12 mouse cellular contexts compared by ENCODE assay signal in the genomic region with DNA sequence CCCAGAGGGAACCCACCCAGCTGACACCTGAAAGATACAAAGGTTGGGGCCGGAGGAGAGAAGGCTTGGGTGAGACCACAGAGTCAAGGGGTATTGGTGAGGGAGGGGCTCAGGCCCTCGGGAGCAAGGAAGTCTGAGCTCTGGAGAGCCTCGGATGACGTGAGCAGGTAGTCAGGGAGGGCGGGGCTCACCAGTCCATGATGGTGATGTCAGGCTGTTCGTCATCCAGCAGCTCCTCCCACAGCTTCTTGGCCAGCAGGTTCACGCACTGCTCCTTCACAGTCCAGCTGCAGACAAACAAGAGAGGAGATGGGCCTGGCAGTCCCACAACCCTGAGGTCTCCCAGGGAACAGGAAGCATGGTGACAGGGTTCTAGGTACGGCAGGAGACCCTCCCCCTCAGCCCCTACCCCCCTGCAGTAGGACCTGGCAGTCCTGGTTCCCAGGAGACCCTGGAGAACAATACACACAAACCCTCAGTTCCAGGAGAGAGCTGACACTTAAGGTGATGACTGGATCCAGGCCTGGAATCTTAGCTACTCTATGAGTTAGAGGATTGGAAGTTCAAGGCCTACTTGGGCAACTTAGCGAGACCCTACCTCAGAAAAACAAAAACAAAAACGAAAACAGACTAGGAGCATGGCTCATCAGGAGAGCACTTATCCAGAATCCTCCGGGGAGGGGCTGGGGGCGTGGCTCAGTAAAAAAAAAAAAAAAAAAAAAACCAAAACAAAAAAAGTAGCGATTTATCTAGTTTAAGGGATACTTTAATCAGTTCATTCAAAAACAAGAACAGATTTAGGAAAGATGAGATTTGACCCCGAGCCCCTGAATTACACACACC. TPM values are rescaled to one million over a fixed set of nuclear protein-coding genes. Genes with fewer than 3 reads are reported as not detected.
DNase-seq lines count a peak whose midpoint lies in the region; ATAC-seq and TF ChIP-seq lines count a peak whose summit lies in the region.
"Had no signal": no experiment of that assay in that cellular context is flagged by ENCODE, and none has a peak within 500 bp of the region (broad histone marks: within the 10 kb centered on the region; RNA-seq: fewer than 3 reads in every experiment).

No protein-coding gene starts in this region.

- H3K27me3 ChIP-seq in lung, postnatal 0 days (replicated peaks; ENCODE audit: insufficient read depth, low read length), result peaks cover 24% of the 10 kb centered on the region
- H3K27me3 ChIP-seq in embryonic facial prominence, embryonic 11.5 days (ENCODE audit: control insufficient read depth, insufficient read depth, low read length), result peaks cover 31% of the 10 kb centered on the region
- H3K27me3 ChIP-seq in kidney, postnatal 0 days (ENCODE audit: insufficient read depth, low read length), result peaks cover 17% of the 10 kb centered on the region
- H3K27me3 ChIP-seq in stomach, embryonic 16.5 days (ENCODE audit: control insufficient read depth, insufficient read depth, low read length), result peaks cover 27% of the 10 kb centered on the region
- peaks cover 14% of the 10 kb centered on the region for H3K27me3 ChIP-seq in heart, adult 2 months (ENCODE audit: control insufficient read depth, insufficient read depth, low read length)

- no peaks in the 10 kb centered on the region for H3K9me3 ChIP-seq in lung, postnatal 0 days (ENCODE audit: low read length)
- no peaks in the 10 kb centered on the region for H3K9me3 ChIP-seq in embryonic facial prominence, embryonic 11.5 days (replicated peaks; ENCODE audit: control insufficient read depth, low read length)
- H3K9me3 ChIP-seq in kidney, postnatal 0 days (replicated peaks; ENCODE audit: low read length), result no peaks in the 10 kb centered on the region
- H3K9me3 ChIP-seq in stomach, embryonic 16.5 days (replicated peaks; ENCODE audit: control insufficient read depth, low read length), result no peaks in the 10 kb centered on the region
- H3K9me3 ChIP-seq: embryonic facial prominence, embryonic 13.5 days; neural tube, embryonic 12.5 days had no signal

- TF ChIP-seq CTCF in lung, postnatal 0 days (IDR thresholded peaks at IDR 0.05), result no peak
- TF ChIP-seq CTCF in lung, adult 2 months (IDR thresholded peaks at IDR 0.05; ENCODE audit: insufficient read depth, low read length), result no peak
- TF ChIP-seq CTCF in kidney, postnatal 0 days (IDR thresholded peaks at IDR 0.05; ENCODE audit: low read depth), result no peak
- TF ChIP-seq CTCF in heart, adult 2 months (IDR thresholded peaks at IDR 0.05), result no peak

- H3K36me3 ChIP-seq in lung, postnatal 0 days (ENCODE audit: insufficient read depth, low read length), result no peaks in the 10 kb centered on the region
- no peaks in the 10 kb centered on the region for H3K36me3 ChIP-seq in embryonic facial prominence, embryonic 11.5 days (replicated peaks; ENCODE audit: control insufficient read depth, insufficient read depth, low read depth, low read length)
- H3K36me3 ChIP-seq in kidney, postnatal 0 days (ENCODE audit: insufficient read depth, low read length), result no peaks in the 10 kb centered on the region
- no peaks in the 10 kb centered on the region for H3K36me3 ChIP-seq in stomach, embryonic 16.5 days (ENCODE audit: control insufficient read depth, insufficient read depth, low read length)
- no peaks in the 10 kb centered on the region for H3K36me3 ChIP-seq in heart, adult 2 months (ENCODE audit: control insufficient read depth, insufficient read depth, low read length)
- H3K36me3 ChIP-seq: embryonic facial prominence, embryonic 13.5 days; neural tube, embryonic 12.5 days had no signal

- H3K27ac ChIP-seq in lung, postnatal 0 days (ENCODE audit: low read length), result no peak overlapping the region
- no peak overlapping the region for H3K27ac ChIP-seq in embryonic facial prominence, embryonic 11.5 days (replicated peaks; ENCODE audit: low read depth, low read length)
- H3K27ac ChIP-seq in kidney, postnatal 0 days, result no peak overlapping the region
- no peak overlapping the region for H3K27ac ChIP-seq in stomach, embryonic 16.5 days (ENCODE audit: low read length)
- H3K27ac ChIP-seq in heart, adult 2 months, result no peak overlapping the region
- H3K27ac ChIP-seq: embryonic facial prominence, embryonic 13.5 days; neural tube, embryonic 12.5 days had no signal

- peak; percentile 58 for ATAC-seq in lung, postnatal 0 days
- ATAC-seq in embryonic facial prominence, embryonic 11.5 days (replicated peaks; ENCODE audit: insufficient number of reproducible peaks, low FRiP score, low TSS enrichment, low read depth), result no peak
- peak; percentile 56; the same call in 1 of the 2 replicates for ATAC-seq in kidney, postnatal 0 days (replicated peaks; ENCODE audit: low FRiP score, low read depth)
- peak; percentile 53; the same call in 1 of the 2 replicates for ATAC-seq in stomach, embryonic 16.5 days (ENCODE audit: insufficient read depth, low FRiP score)
- ATAC-seq: activated CD4-positive, CD25-positive, alpha-beta regulatory T cell, adult 4 months had no signal

- peak; percentile 77 for DNase-seq in lung, postnatal 0 days (ENCODE audit: low spot score)
- no peak for DNase-seq in lung, adult 2 months
- DNase-seq in embryonic facial prominence, embryonic 11.5 days (ENCODE audit: low spot score), result peak; percentile 49
- peak; percentile 39 for DNase-seq in kidney, postnatal 0 days (ENCODE audit: low spot score)
- DNase-seq in cerebellum, adult 11 months, result no peak
- no peak for DNase-seq in heart, adult 2 months
- DNase-seq: thymus, adult 2 months had no signal

- WGBS in lung, postnatal 0 days, result 26% methylated on average over 14 of the region's 14 CpGs
- 31% methylated on average over 14 of the region's 14 CpGs for WGBS in lung, adult 2 months
- 19% methylated on average over 14 of the region's 14 CpGs for WGBS in embryonic facial prominence, embryonic 11.5 days
- 35% methylated on average over 14 of the region's 14 CpGs for WGBS in kidney, postnatal 0 days
- WGBS in stomach, embryonic 16.5 days, result 31% methylated on average over 14 of the region's 14 CpGs
- 34% methylated on average over 14 of the region's 14 CpGs for WGBS in heart, adult 2 months

- intact Hi-C loops in heart, adult 2 months (cut with DNase I), result no loop called here

- TF ChIP-seq POLR2A in lung, adult 2 months (IDR thresholded peaks at IDR 0.05; ENCODE audit: borderline replicate concordance, extremely low read depth, low read depth, low read length), result no peak
- TF ChIP-seq POLR2A in heart, adult 2 months (IDR thresholded peaks at IDR 0.05; ENCODE audit: insufficient read depth, low read depth, low read length), result no peak

- no peak overlapping the region for H3K4me3 ChIP-seq in lung, postnatal 0 days (ENCODE audit: low read depth, low read length)
- no peak overlapping the region for H3K4me3 ChIP-seq in lung, adult 2 months (replicated peaks; ENCODE audit: extremely low read depth, low read depth, low read length)
- H3K4me3 ChIP-seq in embryonic facial prominence, embryonic 11.5 days (ENCODE audit: low read depth, low read length), result no peak overlapping the region
- H3K4me3 ChIP-seq in kidney, postnatal 0 days (replicated peaks; ENCODE audit: low read depth, low read length), result no peak overlapping the region
- H3K4me3 ChIP-seq in stomach, embryonic 16.5 days (replicated peaks; ENCODE audit: low read length), result peak overlapping the region; percentile 26; the same call in 1 of the 2 replicates
- H3K4me3 ChIP-seq in heart, adult 2 months, result no peak overlapping the region
- H3K4me3 ChIP-seq: neural tube, embryonic 12.5 days had no signal

- no peaks in the 10 kb centered on the region for H3K79me2 ChIP-seq in heart, adult 2 months (replicated peaks; ENCODE audit: control insufficient read depth, insufficient read depth, low read length)

- H3K9ac ChIP-seq in lung, postnatal 0 days (replicated peaks; ENCODE audit: low read depth), result no peak overlapping the region
- no peak overlapping the region for H3K9ac ChIP-seq in embryonic facial prominence, embryonic 11.5 days (replicated peaks; ENCODE audit: low read length)
- no peak overlapping the region for H3K9ac ChIP-seq in kidney, postnatal 0 days (ENCODE audit: low read depth, low read length)
- no peak overlapping the region for H3K9ac ChIP-seq in stomach, embryonic 16.5 days (ENCODE audit: low read length)
- H3K9ac ChIP-seq in heart, adult 2 months (ENCODE audit: low read depth, low read length), result no peak overlapping the region
- H3K9ac ChIP-seq: embryonic facial prominence, embryonic 13.5 days; neural tube, embryonic 12.5 days had no signal

- H3K4me1 ChIP-seq in lung, postnatal 0 days (ENCODE audit: insufficient read depth, low read depth, low read length), result no peaks in the 10 kb centered on the region
- no peaks in the 10 kb centered on the region for H3K4me1 ChIP-seq in lung, adult 2 months (ENCODE audit: control insufficient read depth, insufficient read depth, low read length)
- peaks cover 2% of the 10 kb centered on the region for H3K4me1 ChIP-seq in embryonic facial prominence, embryonic 11.5 days (ENCODE audit: control insufficient read depth, insufficient read depth, low read length)
- H3K4me1 ChIP-seq in kidney, postnatal 0 days (replicated peaks; ENCODE audit: insufficient read depth, low read length), result peaks cover 6% of the 10 kb centered on the region; the same call in 1 of the 2 replicates
- H3K4me1 ChIP-seq in stomach, embryonic 16.5 days (ENCODE audit: control insufficient read depth, insufficient read depth, low read length), result peaks cover 8% of the 10 kb centered on the region; the same call in 1 of the 2 replicates
- H3K4me1 ChIP-seq in heart, adult 2 months (ENCODE audit: control insufficient read depth, insufficient read depth, low read length), result no peaks in the 10 kb centered on the region

- no peak for TF ChIP-seq EP300 in lung, postnatal 0 days (IDR thresholded peaks at IDR 0.05)
- no peak for TF ChIP-seq EP300 in heart, adult 2 months (IDR thresholded peaks at IDR 0.05; ENCODE audit: insufficient read depth, low read depth, low read length)

- no peak overlapping the region for H3K4me2 ChIP-seq in lung, postnatal 0 days (replicated peaks; ENCODE audit: low read depth, low read length)
- H3K4me2 ChIP-seq in embryonic facial prominence, embryonic 11.5 days (ENCODE audit: low read depth, low read length), result no peak overlapping the region
- H3K4me2 ChIP-seq in kidney, postnatal 0 days (ENCODE audit: low read length), result no peak overlapping the region
- H3K4me2 ChIP-seq in stomach, embryonic 16.5 days (ENCODE audit: low read depth, low read length), result peak overlapping the region; percentile 46; the same call in 1 of the 2 replicates

RNA-seq across cellular contexts. Expression of gene Nccrp1, which starts 1.8 kb away (rescaled TPM):
- polyA plus RNA-seq in lung, postnatal 0 days (2015; fragmentation: Nextera tagmentation; extraction: Ambion mirVana), result not detected in 2 replicates
- polyA plus RNA-seq in lung, adult 2 months (2012; rRNA removed), result 0.53 and 27.0 TPM in 2 replicates
- not detected in 2 replicates for polyA plus RNA-seq in embryonic facial prominence, embryonic 11.5 days (2014; fragmentation: Nextera tagmentation; extraction: Ambion mirVana)
- polyA plus RNA-seq in kidney, postnatal 0 days (2015; fragmentation: Nextera tagmentation; extraction: Ambion mirVana), result 5.5 and 7.3 TPM in 2 replicates
- 19.7 and 34.8 TPM in 2 replicates for polyA plus RNA-seq in stomach, embryonic 16.5 days (2015; fragmentation: Nextera tagmentation; extraction: Ambion mirVana)
- total RNA-seq in heart, adult 2 months (2021), result not detected
- not detected in 2 replicates for polyA plus RNA-seq in heart, adult 2 months (2012; rRNA removed)
- polyA plus RNA-seq: activated CD4-positive, CD25-positive, alpha-beta regulatory T cell, adult 4 months; neural tube, embryonic 12.5 days had no signal

RNA-seq across cellular contexts. Expression of gene Sycn, which starts 4.6 kb away (rescaled TPM):
- not detected in 2 replicates for polyA plus RNA-seq in lung, postnatal 0 days (2015; fragmentation: Nextera tagmentation; extraction: Ambion mirVana)
- 27.0 TPM in 1 of 2 replicates, not detected in the other for polyA plus RNA-seq in lung, adult 2 months (2012; rRNA removed)
- polyA plus RNA-seq in embryonic facial prominence, embryonic 11.5 days (2014; fragmentation: Nextera tagmentation; extraction: Ambion mirVana), result not detected in 2 replicates
- polyA plus RNA-seq in kidney, postnatal 0 days (2015; fragmentation: Nextera tagmentation; extraction: Ambion mirVana), result 0.27 and 0.45 TPM in 2 replicates
- polyA plus RNA-seq in stomach, embryonic 16.5 days (2015; fragmentation: Nextera tagmentation; extraction: Ambion mirVana), result 124 and 215 TPM in 2 replicates
- not detected for total RNA-seq in heart, adult 2 months (2021)
- not detected in 2 replicates for polyA plus RNA-seq in heart, adult 2 months (2012; rRNA removed)
- polyA plus RNA-seq: activated CD4-positive, CD25-positive, alpha-beta regulatory T cell, adult 4 months; embryonic facial prominence, embryonic 13.5 days; neural tube, embryonic 12.5 days had no signal

RNA-seq across cellular contexts. Expression of gene Ifnl3, which starts 22.6 kb away (rescaled TPM):
- not detected in 2 replicates for polyA plus RNA-seq in lung, postnatal 0 days (2015; fragmentation: Nextera tagmentation; extraction: Ambion mirVana)
- polyA plus RNA-seq in lung, adult 2 months (2012; rRNA removed), result not detected in 2 replicates
- not detected in 2 replicates for polyA plus RNA-seq in embryonic facial prominence, embryonic 11.5 days (2014; fragmentation: Nextera tagmentation; extraction: Ambion mirVana)
- polyA plus RNA-seq in kidney, postnatal 0 days (2015; fragmentation: Nextera tagmentation; extraction: Ambion mirVana), result not detected in 2 replicates
- not detected in 2 replicates for polyA plus RNA-seq in stomach, embryonic 16.5 days (2015; fragmentation: Nextera tagmentation; extraction: Ambion mirVana)
- total RNA-seq in heart, adult 2 months (2021), result not detected
- polyA plus RNA-seq in heart, adult 2 months (2012; rRNA removed), result not detected in 2 replicates
- polyA plus RNA-seq: activated CD4-positive, CD25-positive, alpha-beta regulatory T cell, adult 4 months; embryonic facial prominence, embryonic 13.5 days; large intestine, adult 2 months; neural tube, embryonic 12.5 days had no signal

RNA-seq across cellular contexts. Expression of gene Ifnl2, which starts 35.0 kb away (rescaled TPM):
- not detected in 2 replicates for polyA plus RNA-seq in lung, postnatal 0 days (2015; fragmentation: Nextera tagmentation; extraction: Ambion mirVana)
- polyA plus RNA-seq in lung, adult 2 months (2012; rRNA removed), result not detected in 2 replicates
- polyA plus RNA-seq in embryonic facial prominence, embryonic 11.5 days (2014; fragmentation: Nextera tagmentation; extraction: Ambion mirVana), result not detected in 2 replicates
- not detected in 2 replicates for polyA plus RNA-seq in kidney, postnatal 0 days (2015; fragmentation: Nextera tagmentation; extraction: Ambion mirVana)
- not detected in 2 replicates for polyA plus RNA-seq in stomach, embryonic 16.5 days (2015; fragmentation: Nextera tagmentation; extraction: Ambion mirVana)
- total RNA-seq in heart, adult 2 months (2021), result not detected
- polyA plus RNA-seq in heart, adult 2 months (2012; rRNA removed), result not detected in 2 replicates
- polyA plus RNA-seq: activated CD4-positive, CD25-positive, alpha-beta regulatory T cell, adult 4 months; embryonic facial prominence, embryonic 13.5 days; large intestine, adult 2 months; neural tube, embryonic 12.5 days had no signal

RNA-seq across cellular contexts. Expression of gene Samd4b, which starts 52.7 kb away (rescaled TPM):
- 12.9 and 13.4 TPM in 2 replicates for polyA plus RNA-seq in lung, postnatal 0 days (2015; fragmentation: Nextera tagmentation; extraction: Ambion mirVana)
- 93.9 and 112 TPM in 2 replicates for polyA plus RNA-seq in lung, adult 2 months (2012; rRNA removed)
- 29.4 and 30.9 TPM in 2 replicates for polyA plus RNA-seq in embryonic facial prominence, embryonic 11.5 days (2014; fragmentation: Nextera tagmentation; extraction: Ambion mirVana)
- polyA plus RNA-seq in kidney, postnatal 0 days (2015; fragmentation: Nextera tagmentation; extraction: Ambion mirVana), result 18.4 and 19.5 TPM in 2 replicates
- polyA plus RNA-seq in stomach, embryonic 16.5 days (2015; fragmentation: Nextera tagmentation; extraction: Ambion mirVana), result 10.9 and 11.2 TPM in 2 replicates
- total RNA-seq in heart, adult 2 months (2021), result 10 to 100 TPM; 21.9 to 22.4 TPM
- 38.8 and 46.1 TPM in 2 replicates for polyA plus RNA-seq in heart, adult 2 months (2012; rRNA removed)

Comparison
In these comparisons a context has a peak if more than half of its experiments do, and no peak if none do; other contexts are left out.
1. DNase-seq: peak in lung, postnatal 0 days (single experiment), embryonic facial prominence, embryonic 11.5 days (single experiment) and kidney, postnatal 0 days (single experiment); none in lung, adult 2 months (single experiment), cerebellum, adult 11 months (single experiment) and heart, adult 2 months (0 of 2).